Mouse (Mus musculus) ovary, adult 18-20 months (tissue): ENCODE measurements around the gene Gpr27.

Experiments used
- DNase-seq: peaks from one replicate; pipeline ENCODE4 v3.0.0; 2022; ENCODE audit warnings: low spot score, mixed read lengths

Gpr27 gene

GRCm38 (mm10) chr6:99677325-99677724 lies 15.2 kb upstream of the Gpr27 start:
- no peak for DNase-seq

GRCm38 (mm10) chr6:99678108-99678507 lies 14.4 kb upstream of the Gpr27 start:
- no peak for DNase-seq

- DNase-seq, result no peak
Measured at GRCm38 (mm10) chr6:99683974-99684373, 8.5 kb upstream of the Gpr27 start.

- DNase-seq, result no peak
Measured at GRCm38 (mm10) chr6:99684899-99685298, 7.6 kb upstream of the Gpr27 start.

- no peak for DNase-seq
Measured at GRCm38 (mm10) chr6:99688513-99688912, 4.0 kb upstream of the Gpr27 start.

- no peak for DNase-seq
Measured at GRCm38 (mm10) chr6:99691666-99692205, 743 bp upstream of the Gpr27 start.

- DNase-seq, result no peak
Measured at GRCm38 (mm10) chr6:99692916-99693841, 700 bp downstream of the Gpr27 start.

GRCm38 (mm10) chr6:99700484-99700883 lies 8.0 kb downstream of the Gpr27 start:
- DNase-seq, result no peak

- DNase-seq, result no peak
Measured at GRCm38 (mm10) chr6:99711576-99712101, 19.2 kb downstream of the Gpr27 start.

GRCm38 (mm10) chr6:99713256-99713655 lies 20.8 kb downstream of the Gpr27 start:
- DNase-seq, result no peak

GRCm38 (mm10) chr6:99715191-99715590 lies 22.7 kb downstream of the Gpr27 start:
- no peak for DNase-seq

- no peak for DNase-seq
Measured at GRCm38 (mm10) chr6:99715913-99716312, 23.4 kb downstream of the Gpr27 start.

GRCm38 (mm10) chr6:99721032-99721431 lies 28.6 kb downstream of the Gpr27 start:
- DNase-seq, result no peak

- DNase-seq, result no peak
Measured at GRCm38 (mm10) chr6:99722390-99722789, 29.9 kb downstream of the Gpr27 start.

- DNase-seq, result no peak
Measured at GRCm38 (mm10) chr6:99725971-99726561, 33.6 kb downstream of the Gpr27 start, which contains the start of gene Prok2. Prok2 (minus strand) TSS chr6:99726392.

- no peak for DNase-seq
Measured at GRCm38 (mm10) chr6:99726576-99727303, 34.3 kb downstream of the Gpr27 start.

GRCm38 (mm10) chr6:99729853-99730252 lies 37.4 kb downstream of the Gpr27 start:
- DNase-seq, result no peak

GRCm38 (mm10) chr6:99731926-99732325 lies 39.4 kb downstream of the Gpr27 start:
- no peak for DNase-seq

GRCm38 (mm10) chr6:99732673-99733072 lies 40.2 kb downstream of the Gpr27 start:
- no peak for DNase-seq

- no peak for DNase-seq
Measured at GRCm38 (mm10) chr6:99734666-99735065, 42.2 kb downstream of the Gpr27 start.

- DNase-seq, result no peak
Measured at GRCm38 (mm10) chr6:99742866-99743265, 50.4 kb downstream of the Gpr27 start.
